Mouse (Mus musculus) macrophage (primary cell): Measurements from ENCODE around the gene Itga8. TPM values are rescaled to one million over a fixed set of nuclear protein-coding genes. Genes with fewer than 3 reads are reported as not detected.

Source experiments
- polyA plus RNA-seq: library from polyadenylated mRNA; stranded (reverse); fragments of 250-400 nt; gene quantifications from 3 replicates; pipeline ENCODE4 v1.2.4, GENCODE M21; 2018; ENCODE audit warnings: inconsistent platforms

Gene Itga8
- polyA plus RNA-seq, 1 experiment from 2014 or later: 0.62 TPM

Other genes with a start within 250 kb of the Itga8 start
- 33.4 to 41.3 TPM (median 37.1 TPM) in 3 replicates for gene Mindy3, start 117.5 kb upstream of the Itga8 start, polyA plus RNA-seq